Mouse (Mus musculus) liver, adult 2 months (tissue): ENCODE measurements at regions not wholly inside any gene's neighbourhood (a gene's known extent, or its start where the extent isn't known, plus 50 kb on each side); places are given as distances from the start of the nearest gene placed in this dataset.

Source experiments
- DNase-seq: peaks from one replicate; pipeline ENCODE4 v3.0.0-alpha.2; 2011; ENCODE audit warnings: low read depth, low spot score; ENCODE audit errors: extremely low read depth
- H3K27ac ChIP-seq: fragments of 200-500 bp; replicated peaks from 2 replicates; pipeline ENCODE4 v1.5.1; 2012; ENCODE audit warnings: low read depth, mild to moderate bottlenecking, control low read depth, inconsistent platforms, low read length; ENCODE audit not compliant: insufficient read depth
- H3K27me3 ChIP-seq: fragments of 200-500 bp; 2 replicates; pipeline ENCODE4 v1.6.1; 2012; ENCODE audit warnings: mild to moderate bottlenecking, moderate library complexity, low read length, inconsistent platforms; ENCODE audit not compliant: control insufficient read depth, insufficient read depth
- H3K36me3 ChIP-seq: fragments of 200-500 bp; 2 replicates; pipeline ENCODE4 v1.6.1; 2012; ENCODE audit warnings: low read length, inconsistent platforms; ENCODE audit not compliant: control insufficient read depth, insufficient read depth
- H3K4me1 ChIP-seq: fragments of 200-500 bp; 2 replicates; pipeline ENCODE4 v1.6.1; 2011; ENCODE audit warnings: low read length; ENCODE audit not compliant: control insufficient read depth, insufficient read depth
- H3K4me3 ChIP-seq: fragments of 200-500 bp; 2 replicates; pipeline ENCODE4 v1.5.1; 2011; ENCODE audit warnings: low read depth, mild to moderate bottlenecking, control low read depth, low read length, moderate library complexity; ENCODE audit not compliant: insufficient read depth
- H3K79me2 ChIP-seq: fragments of 200-500 bp; 2 replicates; pipeline ENCODE4 v1.6.1; 2012; ENCODE audit warnings: inconsistent platforms, mild to moderate bottlenecking, low read length, moderate library complexity; ENCODE audit not compliant: control insufficient read depth, insufficient read depth
- H3K9ac ChIP-seq: fragments of 200-500 bp; 2 replicates; pipeline ENCODE4 v1.6.1; 2012; ENCODE audit warnings: low read depth, mild to moderate bottlenecking, control low read depth, inconsistent platforms, low read length
- CTCF ChIP-seq: fragments of 200-500 bp; IDR thresholded peaks from 2 replicates; pipeline ENCODE4 v1.5.1; 2011; ENCODE audit warnings: low read depth, low read length, control low read depth
- POLR2A ChIP-seq: fragments of 200-500 bp; IDR thresholded peaks from 2 replicates; pipeline ENCODE4 v1.6.1; 2011; ENCODE audit warnings: low read length, control low read depth; ENCODE audit not compliant: insufficient read depth; ENCODE audit errors: extremely low read depth
- WGBS: fragments of 180-500 bp; shearing (Covaris S2); methylation state at CpG from one replicate; pipeline ENCODE4 v1.1.7; 2018; 5-methylcytosine and 5-hydroxymethylcytosine counted together

DNA sequence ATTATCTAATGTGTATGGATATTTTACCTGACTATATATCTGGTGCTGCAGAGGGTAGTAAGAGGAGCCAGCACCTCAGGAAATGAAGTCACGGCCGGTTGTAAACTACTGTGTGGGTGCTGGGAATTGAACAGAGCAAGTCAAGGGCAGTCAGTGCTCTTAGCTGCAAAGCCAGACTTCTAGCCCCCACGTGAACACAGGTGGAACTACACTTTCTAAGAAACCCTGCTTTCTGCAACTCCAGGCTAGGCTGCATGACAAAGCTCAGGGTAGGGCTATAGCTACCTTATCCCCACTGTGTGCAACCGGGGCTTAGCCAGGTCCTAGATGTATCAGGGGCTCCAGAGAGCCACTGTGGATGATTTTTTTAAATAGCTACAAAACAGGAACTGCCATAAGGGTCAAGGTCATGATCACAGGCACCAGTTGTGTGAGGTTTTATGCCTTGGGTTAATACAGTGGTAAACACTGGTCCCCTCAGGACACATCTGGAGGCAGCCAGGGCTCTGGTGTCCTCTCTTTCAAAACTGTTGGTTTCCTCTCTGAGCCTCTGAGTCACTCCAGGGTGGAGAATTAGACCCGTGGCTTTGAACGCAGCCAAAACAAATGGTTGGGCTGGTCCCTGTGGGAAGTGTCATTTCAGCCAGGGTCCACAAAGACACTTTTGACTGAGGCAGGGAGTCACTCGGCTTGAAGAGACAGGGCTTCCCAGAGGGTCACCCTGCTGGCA is 76.5 kb downstream of the Gm26897 start:
- H3K27ac ChIP-seq: no peak overlapping the region
- DNase-seq: no peak
- H3K36me3 ChIP-seq: no peaks in the 10 kb centered on the region
- H3K79me2 ChIP-seq: no peaks in the 10 kb centered on the region
- 36% methylated on average over 7 of the region's 7 CpGs for WGBS
- H3K4me1 ChIP-seq: no peaks in the 10 kb centered on the region
- H3K27me3 ChIP-seq: no peaks in the 10 kb centered on the region
- no peak overlapping the region for H3K9ac ChIP-seq
- TF ChIP-seq CTCF (no peak), POLR2A (no peak)
- H3K4me3 ChIP-seq: no peak overlapping the region

DNA sequence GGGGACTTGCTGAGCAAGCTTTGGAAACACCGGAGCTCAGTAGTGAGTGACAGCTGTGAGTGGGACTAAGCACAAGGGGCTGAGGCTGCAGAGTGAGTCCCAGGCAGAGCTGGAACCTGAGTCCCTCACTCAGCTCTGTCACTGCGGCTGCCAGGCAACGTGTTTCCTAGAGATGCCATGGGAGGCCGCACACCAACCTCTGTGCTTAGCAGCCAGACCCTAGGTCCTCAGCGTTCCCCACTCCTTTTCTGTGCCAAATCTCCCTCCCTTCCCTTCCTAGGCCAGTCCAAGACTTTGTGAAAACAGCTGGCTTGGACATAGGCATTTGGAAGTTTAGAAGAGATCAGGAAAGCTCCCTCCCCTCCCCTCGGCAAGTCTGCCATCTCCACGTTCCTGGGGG is 78.9 kb downstream of the Gm26897 start:
- no peak overlapping the region for H3K4me3 ChIP-seq
- H3K9ac ChIP-seq: no peak overlapping the region
- DNase-seq: no peak
- H3K36me3 ChIP-seq: no peaks in the 10 kb centered on the region
- H3K4me1 ChIP-seq: no peaks in the 10 kb centered on the region
- H3K27ac ChIP-seq: no peak overlapping the region
- no peaks in the 10 kb centered on the region for H3K79me2 ChIP-seq
- TF ChIP-seq POLR2A (no peak), CTCF (no peak)
- WGBS: 51% methylated on average over 7 of the region's 7 CpGs
- no peaks in the 10 kb centered on the region for H3K27me3 ChIP-seq

DNA sequence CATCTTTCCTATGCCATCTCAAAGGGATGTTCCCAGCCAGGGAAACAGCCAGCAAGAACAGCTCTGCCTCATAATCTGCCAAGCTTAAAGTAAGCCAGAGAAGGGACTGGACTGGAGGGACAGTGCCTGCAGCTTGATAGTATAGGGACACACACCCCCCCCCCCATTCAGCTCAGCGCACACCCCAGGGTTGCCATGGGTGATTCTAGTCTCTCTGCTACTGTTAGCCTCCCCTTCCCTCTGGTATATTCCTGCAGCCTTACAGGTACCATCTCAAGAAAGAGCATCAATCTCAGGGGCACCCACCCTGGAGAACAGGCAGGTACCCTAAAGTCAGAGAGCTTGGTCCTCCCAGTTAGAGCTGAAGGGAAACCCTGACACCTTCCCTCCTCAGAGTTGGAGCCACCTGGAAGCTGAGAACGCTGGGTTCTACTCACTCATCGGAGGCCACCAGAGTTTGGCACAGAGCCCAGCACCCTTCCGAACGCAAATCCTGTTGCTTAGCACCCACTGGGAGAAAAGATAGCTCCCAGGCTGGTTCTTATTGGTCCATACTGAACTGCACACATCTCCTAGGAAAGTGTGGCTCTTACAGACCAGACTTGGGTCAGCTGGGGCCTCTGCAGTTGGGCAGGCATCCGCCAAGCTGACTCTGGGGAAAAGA is 79.5 kb downstream of the Gm26897 start:
- no peak for TF ChIP-seq CTCF
- no peak for TF ChIP-seq POLR2A
- Histone ChIP-seq H3K27ac (no peak overlapping the region), H3K36me3 (no peaks in the 10 kb centered on the region), H3K4me3 (no peak overlapping the region), H3K79me2 (no peaks in the 10 kb centered on the region), H3K4me1 (no peaks in the 10 kb centered on the region), H3K9ac (no peak overlapping the region), H3K27me3 (no peaks in the 10 kb centered on the region)
- no peak for DNase-seq
- WGBS: 61% methylated on average over 6 of the region's 6 CpGs

DNA sequence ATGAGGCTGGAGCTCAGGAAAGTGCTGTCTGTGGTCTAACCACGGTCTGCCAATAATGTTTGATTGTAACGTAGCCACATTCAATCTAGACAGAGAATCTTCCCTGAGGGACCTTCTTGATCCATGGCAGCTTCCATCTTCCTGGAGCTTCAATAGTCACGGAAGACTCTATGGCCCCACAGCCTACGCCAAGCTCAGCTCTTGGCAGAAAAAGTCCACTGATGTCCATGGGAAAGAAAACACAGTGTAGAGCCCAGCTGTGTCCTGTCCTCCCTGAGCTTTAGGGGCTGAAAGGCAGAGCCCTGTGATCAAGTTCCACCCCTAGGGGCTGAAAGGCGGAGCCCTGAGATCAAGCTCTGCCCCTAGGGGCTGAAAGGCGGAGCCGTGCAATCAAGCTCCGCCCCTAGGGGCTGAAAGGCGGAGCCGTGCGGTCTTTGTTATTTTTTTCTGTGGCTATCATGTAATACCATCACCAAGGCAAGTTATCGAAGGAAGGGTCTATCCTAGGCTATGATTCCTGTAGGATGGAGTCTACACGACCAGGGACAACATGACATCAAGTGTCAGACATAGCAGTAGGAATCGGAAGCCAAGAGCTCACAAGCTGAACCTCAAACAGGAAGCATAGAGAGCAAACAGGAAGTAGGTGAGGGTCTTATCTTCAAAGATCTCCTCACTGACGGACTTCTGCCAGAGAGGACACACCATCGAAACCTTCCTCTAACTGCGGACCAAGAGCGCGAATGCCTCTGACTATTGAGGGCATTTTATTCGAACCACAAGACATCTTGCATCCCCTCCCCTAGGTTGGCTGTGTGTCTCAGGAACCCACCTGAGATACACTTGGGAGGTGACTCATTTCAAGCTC is 81.4 kb downstream of the Gm26897 start:
- Histone ChIP-seq H3K36me3 (no peaks in the 10 kb centered on the region), H3K4me1 (no peaks in the 10 kb centered on the region), H3K27me3 (no peaks in the 10 kb centered on the region), H3K79me2 (no peaks in the 10 kb centered on the region), H3K4me3 (no peak overlapping the region), H3K27ac (no peak overlapping the region), H3K9ac (no peak overlapping the region)
- WGBS: 83% methylated on average over 20 of the region's 20 CpGs
- no peak for DNase-seq
- TF ChIP-seq POLR2A: no peak
- no peak for TF ChIP-seq CTCF

DNA sequence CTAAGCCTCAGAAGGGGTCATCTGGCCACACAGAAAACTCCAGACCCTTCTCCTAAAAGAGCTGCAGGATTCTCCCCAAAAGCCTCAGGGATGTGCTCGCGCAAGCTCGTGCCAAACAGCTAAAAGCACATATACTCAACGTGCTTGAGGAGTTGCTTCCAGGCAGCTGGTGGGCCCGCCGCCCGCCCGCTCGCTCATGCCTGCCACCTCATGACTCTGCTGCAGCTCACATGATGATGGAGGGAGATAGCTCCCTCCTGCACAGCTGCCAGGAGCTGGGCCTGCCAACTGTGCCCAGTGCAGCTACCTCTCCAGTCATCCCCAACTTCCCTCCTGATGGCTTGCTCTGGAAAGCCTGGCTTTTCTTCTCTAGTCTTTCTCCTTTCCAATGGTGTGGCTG is 87.2 kb downstream of the Gm26897 start:
- no peaks in the 10 kb centered on the region for H3K36me3 ChIP-seq
- TF ChIP-seq POLR2A (no peak), CTCF (no peak)
- H3K4me3 ChIP-seq: no peak overlapping the region
- no peak overlapping the region for H3K27ac ChIP-seq
- H3K9ac ChIP-seq: no peak overlapping the region
- no peak for DNase-seq
- H3K27me3 ChIP-seq: no peaks in the 10 kb centered on the region
- WGBS: 89% methylated on average over 9 of the region's 9 CpGs
- H3K4me1 ChIP-seq: no peaks in the 10 kb centered on the region
- H3K79me2 ChIP-seq: no peaks in the 10 kb centered on the region
